Mouse (Mus musculus): Measurements from ENCODE around the gene B4galt2. TPM values are rescaled to one million over a fixed set of nuclear protein-coding genes. Genes with fewer than 3 reads are reported as not detected.

B4galt2 gene
- total RNA-seq, 4 experiments from 2014 or later: 1.7 to 3.5 (median 2.1) TPM

DNA sequence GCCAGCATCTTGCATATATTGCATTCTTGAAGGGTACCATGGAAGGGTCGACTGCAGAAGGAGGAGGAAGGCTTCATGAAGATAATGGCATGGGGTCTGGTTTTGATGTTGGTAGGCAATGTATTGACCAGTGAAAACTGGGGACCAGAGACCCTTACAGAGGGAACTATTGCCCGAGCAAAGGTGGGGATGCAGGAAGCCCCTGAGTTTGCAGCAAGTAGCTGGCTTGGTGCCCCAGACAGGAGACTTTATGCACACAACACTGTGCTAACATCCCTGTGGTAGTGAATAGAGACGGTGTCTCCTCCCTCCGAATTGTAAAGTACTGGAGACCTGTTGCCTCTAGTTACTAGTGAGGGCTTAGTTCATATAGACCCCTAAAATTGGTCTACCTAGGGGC lies 46.0 kb downstream of the B4galt2 start:
- DNase-seq (ENCODE audit: low spot score in 2 of 2): no peak

DNA sequence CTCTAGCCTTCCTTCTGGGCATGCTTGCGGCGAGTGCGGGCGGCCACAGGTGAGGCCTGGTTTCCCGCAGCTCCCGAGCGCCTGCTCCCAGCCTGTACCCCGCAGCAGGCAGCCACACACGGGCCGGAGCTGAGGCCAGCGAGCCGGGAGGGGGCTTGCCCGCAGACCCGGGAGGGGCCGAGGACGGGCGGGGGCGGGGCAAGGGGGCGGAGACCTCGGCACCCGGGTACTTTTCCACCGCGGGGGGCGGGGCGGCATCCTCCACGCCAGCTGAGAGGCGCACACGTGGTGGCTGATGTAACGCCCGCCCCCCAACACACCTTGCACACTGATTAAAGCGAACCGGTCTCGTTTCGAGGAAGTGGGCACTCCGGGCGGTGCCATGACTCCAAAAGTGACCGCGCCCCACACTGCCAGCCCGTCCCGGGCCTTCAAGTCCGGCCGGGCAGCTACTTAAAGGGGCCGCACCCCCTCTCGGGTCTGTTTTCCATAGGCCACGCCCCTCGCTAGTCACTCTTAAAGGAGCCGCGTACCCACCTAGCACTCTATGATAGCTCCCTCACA lies 47.0 kb downstream of the B4galt2 start:
- peak; percentile 84 to 87 for DNase-seq (ENCODE audit: low spot score in 2 of 2)

DNA sequence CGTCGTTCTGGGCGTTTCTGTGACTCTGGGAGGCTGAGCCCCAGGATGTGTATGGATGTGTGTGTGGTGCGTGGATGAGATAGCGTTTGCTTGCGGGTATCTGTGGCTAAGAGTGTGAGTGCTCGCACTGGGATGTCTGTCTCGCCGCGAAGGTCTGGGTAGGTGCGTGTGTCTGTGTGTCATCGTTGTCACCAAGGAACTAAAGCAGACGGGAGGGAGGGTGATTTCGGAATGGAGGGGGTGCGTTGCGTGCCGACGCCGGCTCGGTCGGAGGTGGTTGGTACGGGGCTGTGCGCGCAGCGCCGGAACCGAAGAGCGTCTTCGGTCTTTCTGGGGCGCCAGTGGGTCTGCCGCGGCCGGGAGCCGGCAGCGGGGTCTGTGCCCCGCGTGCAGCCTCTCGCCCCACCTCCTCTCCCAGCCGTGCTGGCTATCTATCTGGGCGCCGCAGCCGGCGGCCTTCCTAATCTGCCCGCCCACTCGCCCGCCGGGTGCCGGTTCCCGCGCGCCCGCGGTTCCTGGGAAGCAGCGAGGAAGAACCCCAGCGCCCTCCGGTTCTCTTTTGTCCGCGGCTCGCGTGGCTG lies 47.7 kb downstream of the B4galt2 start:
- peak in 1 of 2 experiments; percentile 29 for DNase-seq (ENCODE audit: low spot score in 2 of 2)

DNA sequence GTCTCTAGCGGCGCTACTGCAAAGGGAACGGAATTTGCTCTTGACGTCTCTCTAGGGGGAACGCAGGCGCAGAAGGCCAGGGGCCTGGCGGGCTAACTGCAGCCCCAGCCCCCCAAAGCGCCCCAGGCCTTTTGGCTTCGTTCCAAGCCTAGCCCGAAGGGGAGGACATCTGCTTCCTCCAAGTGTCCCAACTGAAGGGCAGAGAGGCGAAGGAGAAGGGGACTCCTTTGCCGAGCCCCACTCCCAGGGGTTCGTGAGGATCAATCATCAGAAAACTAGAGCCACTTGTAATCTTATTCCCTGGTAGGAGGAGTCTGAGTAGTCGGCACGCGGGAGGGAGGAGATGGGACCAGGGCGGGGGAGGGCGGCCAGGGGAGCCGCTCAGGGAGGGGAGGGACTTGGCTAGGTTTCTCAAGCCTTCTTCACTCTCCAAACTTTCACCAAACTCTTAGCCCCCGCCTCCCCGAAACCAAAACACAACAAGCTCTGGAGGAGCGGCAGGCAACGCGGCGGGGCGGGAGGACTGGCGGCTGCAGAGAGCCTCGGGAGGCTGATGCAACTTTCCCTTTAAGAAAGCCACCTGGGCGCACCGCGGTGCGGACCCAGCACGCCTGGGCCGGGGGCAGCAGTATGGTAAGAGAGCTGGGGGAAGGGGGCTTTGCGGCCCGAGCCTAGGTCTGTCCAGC lies 48.3 kb downstream of the B4galt2 start:
- peak; percentile 51 to 68 for DNase-seq (ENCODE audit: low spot score in 2 of 2)

DNA sequence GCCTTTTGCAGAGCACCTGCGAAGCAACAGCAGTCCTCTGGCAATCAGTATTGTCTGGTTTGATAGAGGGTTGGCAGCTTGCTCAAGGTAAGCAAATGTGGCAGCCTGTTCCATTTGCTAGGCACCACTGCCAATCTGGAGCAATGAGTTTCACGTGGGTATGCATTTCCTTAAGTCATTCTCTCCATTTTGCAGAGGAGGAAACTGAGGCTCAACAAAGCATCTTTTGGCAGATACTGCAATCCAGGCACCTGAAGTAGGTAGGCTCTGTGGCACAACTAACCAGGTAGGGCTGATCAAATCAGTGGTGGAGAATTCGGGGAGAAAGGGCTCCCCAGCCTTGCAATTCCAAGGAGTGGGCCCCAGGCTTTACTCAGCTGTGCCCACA lies 48.8 kb downstream of the B4galt2 start, which contains the start of gene Slc6a9:
Gene Slc6a9 (plus strand): TSS at position 50 of the 388 bp plus-strand sequence.
- DNase-seq (ENCODE audit: low spot score in 2 of 2): no peak

DNA sequence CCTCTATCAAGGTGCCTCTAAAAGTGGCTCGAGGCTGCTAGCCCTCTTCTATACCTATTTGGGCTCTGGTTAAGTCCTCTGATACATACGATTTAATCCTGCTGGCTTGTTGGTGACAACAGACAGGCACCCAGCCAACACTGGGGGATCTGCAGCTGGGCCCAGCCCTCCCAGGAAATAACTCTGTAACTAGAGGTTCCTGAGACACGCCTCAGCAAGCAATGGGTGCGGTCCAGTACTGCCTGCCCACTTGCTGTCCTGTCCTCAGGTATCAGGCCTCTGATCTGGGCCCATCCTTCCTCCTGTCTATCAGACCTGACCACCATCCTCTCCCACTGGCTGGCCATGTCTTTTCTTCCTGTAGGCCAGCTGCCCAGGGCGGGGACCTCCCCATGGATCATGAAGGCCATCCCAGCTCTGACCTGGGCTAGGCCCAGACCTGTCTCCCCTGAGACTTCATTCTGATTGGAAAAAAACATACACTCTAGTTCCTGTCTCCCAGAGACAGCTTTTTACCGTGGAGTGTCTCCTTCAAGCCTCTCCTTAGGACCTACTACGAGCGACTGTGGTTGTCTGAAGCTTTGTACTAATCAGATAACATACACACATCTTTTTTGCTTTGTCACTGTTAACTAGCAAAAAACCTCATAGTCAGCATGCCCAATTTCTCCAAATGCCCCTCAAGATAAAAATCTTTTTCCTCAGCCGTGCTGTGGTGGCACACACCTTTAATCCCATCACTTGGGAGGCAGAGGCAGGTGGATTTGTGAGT lies 51.2 kb downstream of the B4galt2 start:
- DNase-seq (ENCODE audit: low spot score in 2 of 2): peak in 1 of 2 experiments; percentile 21

DNA sequence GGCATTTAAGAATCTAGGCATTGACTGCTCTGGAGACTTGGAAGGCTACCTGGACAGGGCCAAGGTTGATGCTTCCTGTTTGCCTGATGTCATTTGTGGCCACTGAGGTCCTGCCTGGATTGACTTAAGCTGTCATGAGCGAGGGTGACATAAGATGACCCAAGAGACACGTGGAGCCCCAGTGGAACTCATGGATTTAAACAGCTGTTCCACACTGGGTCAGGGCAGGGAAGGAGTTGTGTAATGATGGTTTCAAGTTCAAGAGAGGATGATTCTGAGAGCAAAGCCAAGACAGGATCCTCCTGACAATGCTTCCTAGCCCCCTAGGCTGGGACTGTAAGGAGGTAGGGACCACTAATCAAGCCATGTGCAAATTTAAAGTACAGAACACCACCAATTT lies 51.8 kb downstream of the B4galt2 start:
- peak in 1 of 2 experiments; percentile 46 for DNase-seq (ENCODE audit: low spot score in 2 of 2)

DNA sequence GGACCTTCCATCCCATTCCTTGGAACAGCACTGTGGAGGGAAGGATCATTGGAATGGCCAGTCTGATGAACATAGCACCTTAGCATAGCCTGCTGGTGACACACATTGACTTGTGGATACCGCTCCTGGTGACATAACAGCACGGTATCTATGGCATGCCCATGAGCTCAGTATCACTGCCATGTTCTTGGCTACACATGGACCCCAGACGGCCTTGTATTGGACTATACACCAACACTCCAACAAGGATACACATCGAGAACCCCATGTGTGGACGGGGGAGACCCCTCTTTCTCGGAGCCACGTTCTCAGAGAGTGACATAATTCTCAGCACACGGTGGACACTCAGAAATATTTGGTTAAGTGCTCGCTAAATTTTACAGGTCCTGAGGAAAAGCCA lies 52.5 kb downstream of the B4galt2 start:
- DNase-seq (ENCODE audit: low spot score in 2 of 2): no peak

DNA sequence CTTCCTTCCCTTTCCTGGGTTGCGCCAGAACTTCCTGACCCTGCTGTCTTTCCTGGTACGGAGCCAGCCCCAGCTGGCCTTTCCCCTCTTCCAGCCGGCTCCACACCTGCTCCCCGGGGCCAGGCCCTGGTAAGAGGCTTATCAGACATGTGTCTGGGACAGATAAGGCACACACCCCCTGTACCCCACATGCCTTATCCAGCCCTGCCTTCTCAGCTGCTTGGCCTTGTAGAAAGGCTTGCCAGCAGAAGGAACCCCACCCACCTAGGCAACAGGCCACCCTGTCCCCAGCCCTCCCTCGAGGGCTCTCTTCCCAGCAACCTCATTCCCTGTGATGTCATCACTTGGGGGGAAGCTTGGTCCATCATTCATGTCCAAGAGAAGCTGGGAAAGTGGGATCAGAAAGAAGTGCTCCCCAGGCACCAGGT lies 53.1 kb downstream of the B4galt2 start:
- peak; percentile 64 to 77 for DNase-seq (ENCODE audit: low spot score in 2 of 2)

DNA sequence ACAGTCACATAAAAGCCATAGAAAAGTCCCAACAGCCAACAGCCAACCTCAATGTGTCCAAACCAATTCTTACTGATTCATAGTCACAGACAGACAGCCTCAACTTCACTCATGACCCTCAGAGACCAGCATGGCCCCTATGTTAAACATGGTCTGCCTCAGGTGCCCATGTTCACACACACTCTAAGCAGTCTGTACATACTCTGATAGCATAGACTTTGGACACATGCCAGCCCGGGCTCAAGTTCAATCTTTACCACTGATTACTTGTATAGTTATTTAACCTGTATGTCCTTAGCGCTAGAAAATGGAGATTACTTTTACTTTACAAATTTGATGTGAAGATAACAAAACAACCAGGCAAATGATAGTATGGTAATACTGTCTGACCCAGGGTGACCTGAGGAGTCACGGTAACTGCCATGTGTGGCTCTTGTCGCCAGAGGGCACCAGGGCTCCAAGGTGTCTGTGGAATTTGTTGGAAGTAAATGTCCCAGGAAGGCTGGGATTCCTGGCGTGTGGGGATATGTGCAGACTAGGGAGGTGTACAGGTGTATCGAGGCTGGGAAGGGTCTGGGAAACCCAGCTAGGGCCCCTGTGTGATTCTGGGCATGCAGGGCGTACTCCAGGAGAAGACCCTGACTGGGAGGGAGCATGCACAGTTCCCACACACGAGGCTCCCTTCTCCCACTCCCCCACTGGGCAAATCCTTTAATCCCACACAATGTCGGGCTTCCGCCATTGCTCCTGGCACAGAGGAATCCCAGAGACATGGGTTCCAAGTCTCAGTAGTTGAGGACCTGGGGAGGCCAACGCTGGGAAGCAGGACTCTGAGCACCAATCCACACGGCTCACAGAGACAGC lies 53.8 kb downstream of the B4galt2 start:
- peak; percentile 60 to 65 for DNase-seq (ENCODE audit: low spot score in 2 of 2)

DNA sequence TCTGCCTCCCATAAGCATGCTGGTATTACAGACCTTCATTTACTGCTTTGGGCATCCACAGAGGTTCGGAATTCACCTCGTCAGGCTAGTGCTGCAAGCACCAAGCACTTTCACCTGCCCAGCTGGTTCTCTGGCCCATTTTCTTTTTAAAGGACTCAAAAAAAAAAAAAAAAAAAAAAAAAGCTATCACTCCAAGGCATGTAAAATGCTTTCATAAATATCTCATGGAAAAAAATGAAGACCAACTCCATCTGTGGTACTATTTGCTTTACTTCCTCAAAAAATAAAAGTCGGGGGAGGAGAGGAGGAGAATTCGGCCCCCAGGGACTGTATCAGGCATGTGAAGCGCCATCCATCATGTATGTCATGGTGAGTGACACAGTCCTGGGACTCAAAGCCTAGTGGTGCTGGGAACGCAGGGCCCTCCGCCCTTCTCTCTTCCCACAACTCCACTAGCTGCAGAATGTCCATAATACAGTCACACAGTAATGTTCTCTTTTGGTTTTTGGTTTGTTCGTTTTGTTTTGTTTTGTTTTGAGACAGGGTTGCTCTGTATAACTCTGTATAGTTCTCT lies 54.6 kb downstream of the B4galt2 start:
- DNase-seq (ENCODE audit: low spot score in 2 of 2): no peak

Other genes starting within 250 kb of the B4galt2 start
- 10 to 100 TPM; 16.2 to 18.6 (median 16.5) TPM for gene Dmap1, start 201.2 kb downstream of the B4galt2 start, total RNA-seq (2022)
- gene Gm12845, start 159.1 kb downstream of the B4galt2 start, total RNA-seq (2022): not detected
- gene Klf17, start 117.8 kb downstream of the B4galt2 start, total RNA-seq (2022): not detected
- gene Slc6a9, start 49.0 kb downstream of the B4galt2 start, total RNA-seq (2022): 10 to 100 TPM in 1 of 4 experiments, 1 to 10 TPM in 3; 6.3 to 12.0 (median 8.8) TPM
- under 1 TPM in 2 of 4 experiments, not detected in 2; 0.24 to 0.56 TPM for gene Ccdc24, start 10.9 kb downstream of the B4galt2 start, total RNA-seq (2022)
- gene Atp6v0b, start 3.8 kb upstream of the B4galt2 start, total RNA-seq (2022): 10 to 100 TPM; 86.6 to 96.0 (median 94.8) TPM
- 1 to 10 TPM; 1.7 to 3.1 (median 2.5) TPM for gene Dph2, start 8.5 kb upstream of the B4galt2 start, total RNA-seq (2022)
- gene Ipo13, start 31.5 kb upstream of the B4galt2 start, total RNA-seq (2022): 100 to 1,000 TPM; 268 to 350 (median 281) TPM
- under 1 TPM in 2 of 4 experiments, not detected in 2; 0.15 to 0.27 TPM for gene Artn, start 46.3 kb upstream of the B4galt2 start, total RNA-seq (2022)

All from gastrocnemius, adult 8-10 months (tissue).